Mouse (Mus musculus) megakaryocyte, adult 5-6 weeks (primary cell): ENCODE results near the gene Amotl2. TPM values are rescaled to one million over a fixed set of nuclear protein-coding genes. Genes with fewer than 3 reads are reported as not detected.
"Not testable (repeated sequence)": the region's sequence is repeated elsewhere in the genome, so short reads cannot be mapped to it uniquely, and the experiment has no call there.

ENCODE experiments used
- ATAC-seq: 2 replicates; pipeline ENCODE4 v1.8.0; 2016; ENCODE audit warnings: mild to moderate bottlenecking, inconsistent platforms; ENCODE audit not compliant: poor library complexity, severe bottlenecking
- total RNA-seq, 2 experiments: library from RNA; stranded (forward) in 1 of 2; stranded (reverse) in 1 of 2; fragments of 153-499, 151-499 nt in 1 of 2; fragments of 221-1000, 200-1000 nt in 1 of 2; gene quantifications; 2 replicates each; pipeline versions ENCODE4 v1.2.3 to v1.2.4; 2015 to 2017

The Amotl2 gene
- total RNA-seq, 2 experiments from 2014 or later, result 1.7 to 2.8 TPM

GRCm38 (mm10) chr9:102732326-102732865 is 15.9 kb downstream of the Amotl2 start:
- ATAC-seq, result no peak

GRCm38 (mm10) chr9:102733459-102733858 is 17.0 kb downstream of the Amotl2 start:
- ATAC-seq, result no peak

- no peak for ATAC-seq
These were observed 17.7 kb downstream of the Amotl2 start for GRCm38 (mm10) chr9:102733999-102734738.

- no peak for ATAC-seq
These were observed 18.2 kb downstream of the Amotl2 start for GRCm38 (mm10) chr9:102734739-102735075.

- no peak for ATAC-seq
These were observed 18.8 kb downstream of the Amotl2 start for GRCm38 (mm10) chr9:102735231-102735630.

- peak; percentile 83 for ATAC-seq
These were observed 19.5 kb downstream of the Amotl2 start for GRCm38 (mm10) chr9:102735996-102736395.

- ATAC-seq, result no peak
These were observed 20.9 kb downstream of the Amotl2 start for GRCm38 (mm10) chr9:102737405-102737804.

GRCm38 (mm10) chr9:102746753-102747152 is 30.3 kb downstream of the Amotl2 start:
- ATAC-seq, result peak; percentile 66

- ATAC-seq, result peak; percentile 41
These were observed 31.4 kb downstream of the Amotl2 start for GRCm38 (mm10) chr9:102747902-102748301.

- ATAC-seq, result no peak
These were observed 32.7 kb downstream of the Amotl2 start for GRCm38 (mm10) chr9:102749216-102749615.

- no peak for ATAC-seq
These were observed 35.3 kb downstream of the Amotl2 start for GRCm38 (mm10) chr9:102751632-102752303.

GRCm38 (mm10) chr9:102753299-102753698 is 36.8 kb downstream of the Amotl2 start:
- no peak for ATAC-seq

- no peak for ATAC-seq
These were observed 38.7 kb downstream of the Amotl2 start for GRCm38 (mm10) chr9:102755161-102755560.

GRCm38 (mm10) chr9:102755591-102756270 is 39.3 kb downstream of the Amotl2 start:
- ATAC-seq, result no peak

GRCm38 (mm10) chr9:102756352-102756751 is 39.9 kb downstream of the Amotl2 start:
- no peak for ATAC-seq

GRCm38 (mm10) chr9:102758851-102759250 is 42.4 kb downstream of the Amotl2 start:
- ATAC-seq, result no peak

- ATAC-seq, result no peak
These were observed 43.1 kb downstream of the Amotl2 start for GRCm38 (mm10) chr9:102759581-102760001.

- no peak for ATAC-seq
These were observed 45.1 kb downstream of the Amotl2 start for GRCm38 (mm10) chr9:102761599-102761998.

GRCm38 (mm10) chr9:102762836-102763235 is 46.4 kb downstream of the Amotl2 start:
- ATAC-seq, result no peak

- ATAC-seq, result peak; percentile 47; the same call in 1 of the 2 replicates
These were observed 47.0 kb downstream of the Amotl2 start for GRCm38 (mm10) chr9:102763520-102763919.

GRCm38 (mm10) chr9:102764540-102764939 is 48.1 kb downstream of the Amotl2 start:
- ATAC-seq, result not testable (repeated sequence)
